Mouse (Mus musculus) MEL (cell line): ENCODE data around the gene Catip. TPM values are rescaled to one million over a fixed set of nuclear protein-coding genes. Genes with fewer than 3 reads are reported as not detected.

Source experiments
- DNase-seq: peaks from one replicate; pipeline ENCODE4 v3.0.0; 2011; ENCODE audit warnings: low read depth, low spot score
- H3K27ac ChIP-seq: 2 replicates; pipeline ENCODE4 v1.5.1; 2012; ENCODE audit warnings: low read depth, mild to moderate bottlenecking, control low read depth, low read length, moderate library complexity; ENCODE audit not compliant: control insufficient read depth
- H3K27me3 ChIP-seq, 2 experiments: fragments of 150-350 bp in 1 of 2; sonication (generic) in 1 of 2; 2 replicates each; pipeline ENCODE4 v1.6.1; 2012; ENCODE audit warnings: low read length in 2 of 2, mild to moderate bottlenecking in 2 of 2, improper control_type of control experiment in 1 of 2, moderate library complexity in 1 of 2; ENCODE audit not compliant: insufficient read depth in 2 of 2, control insufficient read depth in 1 of 2
- H3K36me3 ChIP-seq, 2 experiments: 2 replicates each; pipeline ENCODE4 v1.6.1; 2012 to 2014; ENCODE audit warnings: low read length in 2 of 2, improper control_type of control experiment in 1 of 2, inconsistent platforms in 1 of 2, mild to moderate bottlenecking in 1 of 2; ENCODE audit not compliant: insufficient read depth in 2 of 2, control insufficient read depth in 1 of 2
- H3K4me1 ChIP-seq, 2 experiments: fragments of 150-350 bp in 1 of 2; sonication (generic) in 1 of 2; 2 replicates each; pipeline ENCODE4 v1.6.1; 2012; ENCODE audit warnings: low read length in 2 of 2, improper control_type of control experiment in 1 of 2, mild to moderate bottlenecking in 1 of 2; ENCODE audit not compliant: insufficient read depth in 2 of 2, control insufficient read depth in 1 of 2
- H3K4me3 ChIP-seq, 2 experiments: fragments of 150-350 bp in 1 of 2; sonication (generic) in 1 of 2; 2 replicates each; pipeline ENCODE4 v1.5.1; 2012; ENCODE audit warnings: low read depth in 2 of 2, low read length in 2 of 2, mild to moderate bottlenecking in 2 of 2, moderate library complexity in 2 of 2, control low read depth in 1 of 2, improper control_type of control experiment in 1 of 2; ENCODE audit not compliant: control insufficient read depth in 1 of 2, insufficient read depth in 1 of 2
- H3K79me2 ChIP-seq: 2 replicates; pipeline ENCODE4 v1.6.1; 2012; ENCODE audit warnings: mild to moderate bottlenecking, low read length, moderate library complexity; ENCODE audit not compliant: control insufficient read depth, poor library complexity, insufficient read depth
- H3K9ac ChIP-seq: 2 replicates; pipeline ENCODE4 v1.6.1; 2012; ENCODE audit warnings: low read depth, mild to moderate bottlenecking, control low read depth, low read length, moderate library complexity; ENCODE audit not compliant: control insufficient read depth, poor library complexity, severe bottlenecking
- H3K9me3 ChIP-seq: fragments of 150-350 bp; sonication (generic); replicated peaks from 2 replicates; pipeline ENCODE4 v1.6.1; 2012; ENCODE audit warnings: mild to moderate bottlenecking, low read length, improper control_type of control experiment, moderate library complexity; ENCODE audit not compliant: insufficient read depth
- BHLHE40 ChIP-seq: IDR thresholded peaks from 2 replicates; pipeline ENCODE4 v1.6.1; 2012; ENCODE audit warnings: low read depth, mild to moderate bottlenecking, inconsistent platforms, low read length, improper control_type of control experiment, borderline replicate concordance
- CTCF ChIP-seq, 3 experiments: IDR thresholded peaks in 2 of 3; conservative IDR thresholded peaks in 1 of 3; 2 replicates each; pipeline ENCODE4 v1.5.1; 2011 to 2012; ENCODE audit warnings: low read length in 3 of 3, low read depth in 2 of 3, mild to moderate bottlenecking in 2 of 3, improper control_type of control experiment in 1 of 3, inconsistent platforms in 1 of 3, mixed read lengths in 1 of 3, moderate library complexity in 1 of 3; ENCODE audit not compliant: control insufficient read depth in 1 of 3, insufficient read depth in 1 of 3, poor library complexity in 1 of 3, severe bottlenecking in 1 of 3
- EP300 ChIP-seq, 2 experiments: IDR thresholded peaks; 2 replicates each; pipeline ENCODE4 v1.6.1; 2011; ENCODE audit warnings: improper control_type of control experiment in 2 of 2, low read length in 2 of 2, low read depth in 1 of 2, mild to moderate bottlenecking in 1 of 2
- ETS1 ChIP-seq: IDR thresholded peaks from 2 replicates; pipeline ENCODE4 v1.6.1; 2012; ENCODE audit warnings: low read depth, mild to moderate bottlenecking, inconsistent platforms, low read length, improper control_type of control experiment, moderate library complexity
- GABPA ChIP-seq: IDR thresholded peaks from 2 replicates; pipeline ENCODE4 v1.6.1; 2012; ENCODE audit warnings: low read depth, mild to moderate bottlenecking, inconsistent platforms, low read length, improper control_type of control experiment, moderate library complexity
- HCFC1 ChIP-seq: IDR thresholded peaks from 2 replicates; pipeline ENCODE4 v1.6.1; 2012; ENCODE audit warnings: low read depth, mild to moderate bottlenecking, inconsistent platforms, low read length, improper control_type of control experiment, moderate library complexity
- JUND ChIP-seq: IDR thresholded peaks from 2 replicates; pipeline ENCODE4 v1.6.1; 2011; ENCODE audit warnings: low read depth, mild to moderate bottlenecking, improper control_type of control experiment, low read length
- MXI1 ChIP-seq: IDR thresholded peaks from 2 replicates; pipeline ENCODE4 v1.6.1; 2011; ENCODE audit warnings: mild to moderate bottlenecking, low read depth, low read length, improper control_type of control experiment
- NELFE ChIP-seq: IDR thresholded peaks from 2 replicates; pipeline ENCODE4 v1.6.1; 2011; ENCODE audit warnings: low read depth, low read length, improper control_type of control experiment
- POLR2A ChIP-seq, 2 experiments: IDR thresholded peaks; 2 replicates each; pipeline ENCODE4 v1.6.1; 2011 to 2012; ENCODE audit warnings: low read length in 2 of 2, mild to moderate bottlenecking in 2 of 2, control low read depth in 1 of 2, improper control_type of control experiment in 1 of 2, low read depth in 1 of 2, moderate library complexity in 1 of 2; ENCODE audit not compliant: control insufficient read depth in 1 of 2, insufficient read depth in 1 of 2, poor library complexity in 1 of 2
- POLR2AphosphoS2 ChIP-seq: IDR thresholded peaks from 2 replicates; pipeline ENCODE4 v1.6.1; 2011; ENCODE audit warnings: low read length, improper control_type of control experiment
- RAD21 ChIP-seq: IDR thresholded peaks from 2 replicates; pipeline ENCODE4 v1.6.1; 2011; ENCODE audit warnings: mild to moderate bottlenecking, low read depth, low read length, improper control_type of control experiment
- RCOR1 ChIP-seq: IDR thresholded peaks from 2 replicates; pipeline ENCODE4 v1.6.1; 2012; ENCODE audit warnings: low read depth, mild to moderate bottlenecking, inconsistent platforms, low read length, improper control_type of control experiment
- USF2 ChIP-seq, 2 experiments: IDR thresholded peaks; 2 replicates each; pipeline ENCODE4 v1.6.1; 2011 to 2012; ENCODE audit warnings: improper control_type of control experiment in 2 of 2, low read length in 2 of 2, borderline replicate concordance in 1 of 2, inconsistent platforms in 1 of 2, low read depth in 1 of 2, mild to moderate bottlenecking in 1 of 2; ENCODE audit not compliant: insufficient read depth in 1 of 2
- ZC3H11A ChIP-seq: IDR thresholded peaks from 2 replicates; pipeline ENCODE4 v1.6.1; 2012; ENCODE audit warnings: low read depth, mild to moderate bottlenecking, inconsistent platforms, low read length, improper control_type of control experiment
- ZMIZ1 ChIP-seq: IDR thresholded peaks from 2 replicates; pipeline ENCODE4 v1.6.1; 2012; ENCODE audit warnings: low read depth, mild to moderate bottlenecking, inconsistent platforms, low read length, improper control_type of control experiment, moderate library complexity
- ZNF384 ChIP-seq: IDR thresholded peaks from 2 replicates; pipeline ENCODE4 v1.6.1; 2012; ENCODE audit warnings: low read depth, mild to moderate bottlenecking, inconsistent platforms, low read length, improper control_type of control experiment
- polyA plus RNA-seq, 2 experiments: library from polyadenylated mRNA; stranded (reverse) in 1 of 2; unstranded in 1 of 2; fragments of >175 nt in 1 of 2; fragments of >200 nt in 1 of 2; gene quantifications; 2 replicates each; pipeline versions ENCODE4 v1.2.1 to v1.2.4; 2012; ENCODE audit warnings: low replicate concordance in 2 of 2, low read depth in 1 of 2; ENCODE audit not compliant: insufficient read length in 2 of 2, insufficient read depth in 1 of 2, missing spikeins in 1 of 2
- total RNA-seq: library from RNA; depleted of rRNA; stranded (reverse); fragments of 300-350 nt; gene quantifications from 2 replicates; pipeline ENCODE4 v1.2.3, GENCODE M21; 2012

The Catip gene
- total and polyA plus RNA-seq, 3 experiments = 0.08 TPM; not detected in 1

DNA sequence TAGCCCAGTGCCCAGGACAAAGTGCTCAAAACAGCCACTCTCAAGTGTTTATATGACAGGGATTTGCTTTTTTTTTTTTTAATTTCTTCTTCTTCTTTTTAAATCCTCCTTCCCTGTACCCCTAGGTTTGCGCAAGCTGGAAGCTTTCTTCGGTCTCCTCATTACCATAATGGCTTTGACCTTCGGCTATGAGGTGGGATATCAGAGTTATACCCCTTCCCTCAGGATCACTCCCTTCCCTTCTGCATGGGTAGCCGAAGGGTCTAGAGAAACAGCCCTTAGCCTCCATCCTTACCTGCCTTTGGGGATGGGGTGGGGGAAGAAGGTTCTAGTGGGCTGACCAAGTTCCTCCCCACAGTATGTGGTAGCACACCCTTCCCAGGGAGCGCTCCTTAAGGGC lies 18.6 kb downstream of the Catip start:
- Histone ChIP-seq H3K4me3 (no peak overlapping the region), H3K36me3 (no peaks in the 10 kb centered on the region; a peak in 2 of 4 replicates), H3K4me1 (peaks cover 0 to 12% of the 10 kb centered on the region in 2 experiments; a peak in 3 of 4 replicates), H3K27ac (no peak overlapping the region), H3K79me2 (no peaks in the 10 kb centered on the region), H3K27me3 (no peaks in the 10 kb centered on the region), H3K9me3 (no peaks in the 10 kb centered on the region), H3K9ac (no peak overlapping the region)
- no peak for DNase-seq
- TF ChIP-seq POLR2A (IDR thresholded peaks at IDR 0.05; ENCODE audit: control insufficient read depth in 1 of 2, insufficient read depth in 1 of 2, low read depth in 1 of 2, low read length in 2 of 2, poor library complexity in 1 of 2) = no peak
- no peak for TF ChIP-seq RCOR1
- no peak for TF ChIP-seq RAD21
- TF ChIP-seq GABPA = no peak
- TF ChIP-seq POLR2AphosphoS2 = no peak
- no peak for TF ChIP-seq USF2 (IDR thresholded peaks at IDR 0.05; ENCODE audit: borderline replicate concordance in 1 of 2, insufficient read depth in 1 of 2, low read depth in 1 of 2, low read length in 2 of 2)
- no peak for TF ChIP-seq ZNF384
- no peak for TF ChIP-seq EP300 (IDR thresholded peaks at IDR 0.05; ENCODE audit: low read depth in 1 of 2, low read length in 2 of 2)
- TF ChIP-seq ZMIZ1 = no peak

DNA sequence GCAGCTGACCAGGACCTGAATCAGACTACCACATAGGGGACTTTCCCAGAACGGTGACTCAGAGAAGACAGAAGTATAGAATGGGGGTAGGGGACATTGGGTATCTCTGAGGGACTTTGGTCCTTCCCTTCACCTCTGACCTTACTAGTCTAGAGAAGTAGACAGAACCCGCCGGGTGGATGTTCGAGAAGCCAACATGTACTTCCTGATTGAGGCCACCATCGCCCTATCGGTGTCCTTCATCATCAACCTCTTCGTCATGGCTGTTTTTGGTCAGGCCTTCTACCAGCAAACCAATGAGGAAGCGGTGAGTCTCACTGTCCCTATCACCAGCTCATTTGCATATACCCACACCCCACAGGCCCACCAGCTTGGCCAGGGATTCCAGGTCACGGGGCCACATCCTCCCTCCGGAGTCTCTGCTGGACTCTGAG lies 19.7 kb downstream of the Catip start:
- Histone ChIP-seq H3K79me2 (no peaks in the 10 kb centered on the region; the same call in 1 of the 2 replicates), H3K27ac (no peak overlapping the region), H3K4me3 (no peak overlapping the region), H3K36me3 (no peaks in the 10 kb centered on the region; a peak in 2 of 4 replicates), H3K9ac (no peak overlapping the region), H3K27me3 (no peaks in the 10 kb centered on the region), H3K4me1 (peaks cover 0 to 12% of the 10 kb centered on the region in 2 experiments; a peak in 3 of 4 replicates), H3K9me3 (no peaks in the 10 kb centered on the region)
- TF ChIP-seq NELFE = no peak
- no peak for TF ChIP-seq ZC3H11A
- no peak for TF ChIP-seq POLR2A (IDR thresholded peaks at IDR 0.05; ENCODE audit: control insufficient read depth in 1 of 2, insufficient read depth in 1 of 2, low read depth in 1 of 2, low read length in 2 of 2, poor library complexity in 1 of 2)
- TF ChIP-seq BHLHE40 = no peak
- no peak for TF ChIP-seq RCOR1
- no peak for TF ChIP-seq CTCF (IDR thresholded peaks at IDR 0.05 in 2 of 3, conservative IDR thresholded peaks at IDR 0.05 in 1 of 3; ENCODE audit: control insufficient read depth in 1 of 3, insufficient read depth in 1 of 3, low read depth in 2 of 3, low read length in 3 of 3, poor library complexity in 1 of 3, severe bottlenecking in 1 of 3)
- no peak for TF ChIP-seq MXI1
- no peak for TF ChIP-seq ETS1
- TF ChIP-seq HCFC1 = no peak
- no peak for TF ChIP-seq USF2 (IDR thresholded peaks at IDR 0.05; ENCODE audit: borderline replicate concordance in 1 of 2, insufficient read depth in 1 of 2, low read depth in 1 of 2, low read length in 2 of 2)
- no peak for TF ChIP-seq ZMIZ1
- TF ChIP-seq GABPA = no peak
- no peak for TF ChIP-seq JUND
- DNase-seq = no peak
